Mouse (Mus musculus) thymus, adult 2 months (tissue): ENCODE results near the gene Etnppl.

Experiments
- CTCF ChIP-seq: fragments of 200-500 bp; IDR thresholded peaks from 2 replicates; pipeline ENCODE4 v1.5.1; 2012; ENCODE audit warnings: mild to moderate bottlenecking, control low read depth, low read length, moderate library complexity, borderline replicate concordance; ENCODE audit not compliant: control insufficient read depth, poor library complexity, insufficient read depth; ENCODE audit errors: extremely low read depth
- POLR2A ChIP-seq: fragments of 200-500 bp; IDR thresholded peaks from 2 replicates; pipeline ENCODE4 v1.6.1; 2012; ENCODE audit warnings: mild to moderate bottlenecking, low read length, control low read depth, moderate library complexity; ENCODE audit not compliant: control insufficient read depth, poor library complexity, insufficient read depth; ENCODE audit errors: extremely low read depth

- TF ChIP-seq CTCF (no peak), POLR2A (no peak)
These were observed 2.8 kb upstream of the Etnppl start for GRCm38 (mm10) chr3:130614444-130614843.
